Mouse (Mus musculus) CH12.LX (cell line): ENCODE measurements at regions not wholly inside any gene's neighbourhood (a gene's known extent, or its start where the extent isn't known, plus 50 kb on each side); places are given as distances from the start of the nearest gene placed in this dataset.

Experiments
- DNase-seq: peaks from one replicate; pipeline ENCODE4 v3.0.0-alpha.2; 2013; ENCODE audit errors: extremely low read depth
- H3K27ac ChIP-seq: 2 replicates; pipeline ENCODE4 v1.5.1; 2012; ENCODE audit warnings: low read depth, mild to moderate bottlenecking, control low read depth, moderate library complexity; ENCODE audit not compliant: insufficient read depth
- H3K27me3 ChIP-seq: replicated peaks from 2 replicates; pipeline ENCODE3; 2012; ENCODE audit warnings: inconsistent platforms
- H3K36me3 ChIP-seq, 2 experiments: replicated peaks in 1 of 2; 2 replicates each; pipeline versions ENCODE3 to v1.6.1; 2012; ENCODE audit warnings: inconsistent platforms in 1 of 2, low read length in 1 of 2, mild to moderate bottlenecking in 1 of 2, mixed read lengths in 1 of 2, moderate library complexity in 1 of 2; ENCODE audit not compliant: control insufficient read depth in 1 of 2, insufficient read depth in 1 of 2
- H3K4me1 ChIP-seq, 2 experiments: 2 replicates each; pipeline ENCODE4 v1.6.1; 2012; ENCODE audit warnings: inconsistent platforms in 1 of 2, moderate library complexity in 1 of 2; ENCODE audit not compliant: insufficient read depth in 2 of 2, control insufficient read depth in 1 of 2
- H3K4me2 ChIP-seq: 2 replicates; pipeline ENCODE4 v1.6.1; 2012; ENCODE audit warnings: low read depth, mild to moderate bottlenecking, control low read depth; ENCODE audit not compliant: poor library complexity, insufficient read depth, severe bottlenecking
- H3K4me3 ChIP-seq, 3 experiments: fragments of 150-350 bp in 1 of 3; sonication (generic) in 1 of 3; replicated peaks in 1 of 3; 2 replicates each; pipeline versions ENCODE3 to v1.5.1; 2011 to 2012; ENCODE audit warnings: low read depth in 2 of 3, low read length in 2 of 3, mild to moderate bottlenecking in 2 of 3, moderate library complexity in 2 of 3, control low read depth in 1 of 3, improper control_type of control experiment in 1 of 3, inconsistent platforms in 1 of 3, mixed read lengths in 1 of 3; ENCODE audit not compliant: poor library complexity in 1 of 3
- H3K79me2 ChIP-seq: replicated peaks from 2 replicates; pipeline ENCODE4 v1.6.1; 2012; ENCODE audit warnings: mild to moderate bottlenecking, moderate library complexity; ENCODE audit not compliant: control insufficient read depth, poor library complexity, insufficient read depth, severe bottlenecking; ENCODE audit errors: extremely low read depth
- H3K9ac ChIP-seq: 2 replicates; pipeline ENCODE4 v1.6.1; 2012; ENCODE audit warnings: low read depth, mild to moderate bottlenecking, control low read depth, moderate library complexity; ENCODE audit not compliant: insufficient read depth
- H3K9me3 ChIP-seq: replicated peaks from 2 replicates; pipeline ENCODE3; 2012; ENCODE audit warnings: low read length, inconsistent platforms, mixed read lengths
- CHD1 ChIP-seq: IDR thresholded peaks from 2 replicates; pipeline ENCODE4 v1.6.1; 2012; ENCODE audit warnings: low read depth, low read length, improper control_type of control experiment, inconsistent platforms
- CTCF ChIP-seq, 2 experiments: IDR thresholded peaks in 1 of 2; conservative IDR thresholded peaks in 1 of 2; 2 replicates each; pipeline ENCODE4 v1.5.1; 2011 to 2012; ENCODE audit warnings: low read depth in 2 of 2, low read length in 2 of 2, improper control_type of control experiment in 1 of 2, inconsistent platforms in 1 of 2, mild to moderate bottlenecking in 1 of 2, moderate library complexity in 1 of 2
- GABPA ChIP-seq: IDR thresholded peaks from 2 replicates; pipeline ENCODE4 v1.6.1; 2012; ENCODE audit warnings: low read depth, low read length, improper control_type of control experiment, inconsistent platforms; ENCODE audit not compliant: insufficient replicate concordance
- JUND ChIP-seq: conservative IDR thresholded peaks from 2 replicates; pipeline ENCODE4 v1.6.1; 2011; ENCODE audit warnings: low read depth, low read length, improper control_type of control experiment
- MAFK ChIP-seq: IDR thresholded peaks from 2 replicates; pipeline ENCODE4 v1.6.1; 2011; ENCODE audit warnings: low read length, improper control_type of control experiment; ENCODE audit not compliant: insufficient replicate concordance
- MAZ ChIP-seq: IDR thresholded peaks from 2 replicates; pipeline ENCODE4 v1.6.1; 2012; ENCODE audit warnings: low read depth, mild to moderate bottlenecking, inconsistent platforms, low read length, improper control_type of control experiment, moderate library complexity
- MEF2A ChIP-seq: IDR thresholded peaks from 2 replicates; pipeline ENCODE4 v1.6.1; 2014; ENCODE audit warnings: low read depth, mild to moderate bottlenecking, inconsistent platforms, low read length, improper control_type of control experiment, borderline replicate concordance
- MXI1 ChIP-seq: IDR thresholded peaks from 2 replicates; pipeline ENCODE4 v1.6.1; 2011; ENCODE audit warnings: mild to moderate bottlenecking, low read depth, low read length, improper control_type of control experiment
- MYC ChIP-seq: IDR thresholded peaks from 2 replicates; pipeline ENCODE4 v1.6.1; 2011; ENCODE audit warnings: low read depth, mild to moderate bottlenecking, improper control_type of control experiment, low read length
- PAX5 ChIP-seq: IDR thresholded peaks from 2 replicates; pipeline ENCODE4 v1.6.1; 2012; ENCODE audit warnings: low read length, inconsistent platforms, mixed read lengths
- POLR2A ChIP-seq: IDR thresholded peaks from 2 replicates; pipeline ENCODE4 v1.6.1; 2011; ENCODE audit warnings: low read depth, mild to moderate bottlenecking, improper control_type of control experiment, low read length
- SMC3 ChIP-seq: IDR thresholded peaks from 2 replicates; pipeline ENCODE4 v1.6.1; 2011; ENCODE audit warnings: low read depth, low read length, improper control_type of control experiment
- TBP ChIP-seq: conservative IDR thresholded peaks from 2 replicates; pipeline ENCODE4 v1.6.1; 2011; ENCODE audit warnings: low read depth, low read length, improper control_type of control experiment
- TCF12 ChIP-seq: IDR thresholded peaks from 2 replicates; pipeline ENCODE4 v1.6.1; 2014; ENCODE audit warnings: low read depth, mild to moderate bottlenecking, inconsistent platforms, low read length, improper control_type of control experiment
- USF1 ChIP-seq: IDR thresholded peaks from 2 replicates; pipeline ENCODE4 v1.6.1; 2014; ENCODE audit warnings: low read depth, mild to moderate bottlenecking, inconsistent platforms, low read length, improper control_type of control experiment
- USF2 ChIP-seq: conservative IDR thresholded peaks from 2 replicates; pipeline ENCODE4 v1.6.1; 2011; ENCODE audit warnings: low read depth, low read length, improper control_type of control experiment
- ZKSCAN1 ChIP-seq: IDR thresholded peaks from 2 replicates; pipeline ENCODE4 v1.6.1; 2012; ENCODE audit warnings: low read depth, inconsistent platforms, low read length, improper control_type of control experiment, borderline replicate concordance
- ZMIZ1 ChIP-seq: IDR thresholded peaks from 2 replicates; pipeline ENCODE4 v1.6.1; 2012; ENCODE audit warnings: low read depth, mild to moderate bottlenecking, inconsistent platforms, low read length, improper control_type of control experiment
- dilution Hi-C: fragments of 300-500 bp; cut with MboI; formaldehyde crosslinking; loops from 2 replicates; pipeline ENCODE4 v1.14.3; 2020; ENCODE audit warnings: low sequenced_read_pairs; ENCODE audit not compliant: extremely low pct_unique_long_range_greater_than_20kb, extremely low pct_ligation_motif_present
- in situ Hi-C: fragments of 300-500 bp; cut with MboI; formaldehyde crosslinking; loops from 3 replicates; pipeline ENCODE4 v1.14.3; 2019; ENCODE audit warnings: low sequenced_read_pairs, low pct_ligation_motif_present, low pct_unique_long_range_greater_than_20kb, mixed read lengths

GRCm38 (mm10) chr6:84271966-84272365 is 263.6 kb downstream of the Dysf start:
- Histone ChIP-seq H3K4me2 (no peak overlapping the region), H3K27ac (no peak overlapping the region), H3K4me3 (no peak overlapping the region), H3K79me2 (no peaks in the 10 kb centered on the region), H3K9ac (no peak overlapping the region), H3K27me3 (peaks cover 77% of the 10 kb centered on the region), H3K9me3 (no peaks in the 10 kb centered on the region), H3K36me3 (no peaks in the 10 kb centered on the region), H3K4me1 (no peaks in the 10 kb centered on the region)
- in situ Hi-C loops, result no loop called here
- dilution Hi-C loops, result no loop called here
- TF ChIP-seq JUND (no peak), CTCF (conservative IDR thresholded peaks at IDR 0.05 in 1 of 2, IDR thresholded peaks at IDR 0.05 in 1 of 2; ENCODE audit: low read depth in 2 of 2, low read length in 2 of 2) (no peak)
- DNase-seq, result no peak

- Histone ChIP-seq H3K9ac (no peak overlapping the region), H3K4me1 (no peaks in the 10 kb centered on the region)
- TF ChIP-seq SMC3 (no peak), CHD1 (no peak), TBP (no peak), MAZ (no peak), MAFK (no peak), USF2 (no peak), ZKSCAN1 (no peak), ZMIZ1 (no peak), TCF12 (no peak), USF1 (no peak), POLR2A (no peak), GABPA (no peak), MYC (no peak), MEF2A (no peak), MXI1 (no peak), PAX5 (no peak)
- TF ChIP-seq, all 38 proteins: peak for 0
- dilution Hi-C loops (no loop called here), in situ Hi-C loops (no loop called here)
- DNase-seq, result no peak
- H3K27ac ChIP-seq, result no peak overlapping the region
- no peak overlapping the region for H3K4me2 ChIP-seq
- no peaks in the 10 kb centered on the region for H3K36me3 ChIP-seq
- no peak overlapping the region for H3K4me3 ChIP-seq
- H3K9me3 ChIP-seq, result no peaks in the 10 kb centered on the region
- peaks cover 78% of the 10 kb centered on the region for H3K27me3 ChIP-seq
- H3K79me2 ChIP-seq, result no peaks in the 10 kb centered on the region
Measured at GRCm38 (mm10) chr6:84271441-84271840, 263.1 kb downstream of the Dysf start.
